Mouse (Mus musculus): ENCODE data around the gene Ppp2r5e.
"Not testable (repeated sequence)": the region's sequence is repeated elsewhere in the genome, so short reads cannot be mapped to it uniquely, and the experiment has no call there.

The Ppp2r5e gene

GRCm38 (mm10) chr12:75537019-75537672 lies 58.9 kb downstream of the Ppp2r5e start:
- DNase-seq (ENCODE audit: low spot score) = no peak

GRCm38 (mm10) chr12:75536566-75536965 lies 59.5 kb downstream of the Ppp2r5e start:
- DNase-seq (ENCODE audit: low spot score) = no peak

- DNase-seq (ENCODE audit: low spot score) = no peak
These were observed 62.9 kb downstream of the Ppp2r5e start for GRCm38 (mm10) chr12:75533145-75533544.

DNA sequence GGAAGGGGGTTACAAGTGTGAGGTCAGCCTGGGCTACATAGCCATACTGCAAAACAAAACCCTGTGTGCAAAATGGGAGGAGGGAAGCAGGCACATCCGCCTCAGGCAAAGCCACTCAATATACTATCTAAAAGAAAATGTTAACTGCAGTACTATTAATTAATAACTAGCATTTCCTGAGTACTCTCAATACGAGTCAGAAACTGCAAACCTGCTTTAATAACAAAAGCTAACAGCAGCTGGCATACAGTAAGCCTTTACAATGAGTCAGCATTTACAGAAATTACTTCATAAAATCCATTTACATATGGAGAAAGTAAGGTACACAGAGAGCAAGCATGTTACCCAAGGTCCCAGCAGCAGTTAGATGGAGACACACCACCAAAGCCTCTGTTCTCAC lies 64.2 kb downstream of the Ppp2r5e start:
- DNase-seq (ENCODE audit: low spot score) = no peak

GRCm38 (mm10) chr12:75528857-75529808 lies 66.9 kb downstream of the Ppp2r5e start:
- DNase-seq (ENCODE audit: low spot score) = peak; percentile 18

DNA sequence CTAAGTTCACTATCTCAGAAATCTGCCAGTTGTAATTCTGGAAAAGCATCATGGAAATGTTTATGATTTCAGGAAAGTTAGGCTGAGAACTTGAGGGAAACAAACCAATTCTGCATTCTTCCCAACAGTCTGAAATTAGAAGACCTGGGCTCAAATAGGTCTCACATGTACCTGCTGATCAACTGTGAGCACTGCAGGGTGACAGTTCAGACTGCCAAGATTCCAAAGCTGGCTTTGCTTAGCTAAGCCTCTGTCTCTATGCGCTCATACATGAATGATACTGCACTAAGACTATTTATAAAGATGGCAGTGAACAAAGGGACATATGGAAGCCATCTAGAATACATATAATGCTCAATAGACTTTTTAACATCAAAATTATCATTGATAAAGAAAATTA lies 67.7 kb downstream of the Ppp2r5e start:
- no peak for DNase-seq (ENCODE audit: low spot score)

DNA sequence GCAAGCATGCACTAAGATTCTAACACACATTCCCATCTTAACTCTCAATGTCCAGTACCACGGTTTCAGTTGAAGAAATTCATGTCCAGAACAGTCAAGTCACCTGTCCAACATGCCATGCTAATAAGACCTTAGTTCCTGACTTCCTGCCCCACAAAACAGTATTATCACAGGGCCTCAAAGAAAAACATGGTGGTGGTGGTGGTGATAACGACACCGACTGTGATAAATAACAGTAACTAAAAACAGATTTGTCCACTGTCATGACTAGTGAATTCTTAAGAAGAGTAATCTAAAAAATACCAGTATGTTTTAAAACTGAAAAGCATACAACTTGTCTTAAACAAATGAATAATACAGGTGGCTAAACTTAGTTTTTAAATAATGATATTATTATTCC lies 71.8 kb downstream of the Ppp2r5e start:
- no peak for DNase-seq (ENCODE audit: low spot score)

GRCm38 (mm10) chr12:75522931-75523330 lies 73.1 kb downstream of the Ppp2r5e start:
- DNase-seq (ENCODE audit: low spot score) = peak; percentile 14

DNA sequence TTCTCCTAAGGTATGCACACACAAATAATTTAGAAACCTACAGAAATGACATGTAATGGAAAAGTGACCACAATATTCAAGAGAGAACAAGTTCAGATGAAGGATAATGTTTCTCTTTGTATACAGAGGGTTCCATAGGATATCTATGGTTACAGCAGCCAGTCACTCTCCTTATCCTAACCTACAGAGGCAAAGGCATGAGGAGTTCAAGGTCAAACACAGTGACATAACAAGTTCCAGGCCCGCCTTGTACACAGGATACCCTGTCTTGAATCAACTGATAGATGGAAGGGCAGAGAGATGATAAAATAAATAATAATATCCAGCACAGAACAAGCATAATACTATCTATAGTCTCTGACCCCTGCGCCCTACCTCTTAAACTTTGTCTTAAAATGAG lies 73.7 kb downstream of the Ppp2r5e start:
- no peak for DNase-seq (ENCODE audit: low spot score)

- DNase-seq (ENCODE audit: low spot score) = no peak
These were observed 75.7 kb downstream of the Ppp2r5e start for GRCm38 (mm10) chr12:75520395-75520794.

DNA sequence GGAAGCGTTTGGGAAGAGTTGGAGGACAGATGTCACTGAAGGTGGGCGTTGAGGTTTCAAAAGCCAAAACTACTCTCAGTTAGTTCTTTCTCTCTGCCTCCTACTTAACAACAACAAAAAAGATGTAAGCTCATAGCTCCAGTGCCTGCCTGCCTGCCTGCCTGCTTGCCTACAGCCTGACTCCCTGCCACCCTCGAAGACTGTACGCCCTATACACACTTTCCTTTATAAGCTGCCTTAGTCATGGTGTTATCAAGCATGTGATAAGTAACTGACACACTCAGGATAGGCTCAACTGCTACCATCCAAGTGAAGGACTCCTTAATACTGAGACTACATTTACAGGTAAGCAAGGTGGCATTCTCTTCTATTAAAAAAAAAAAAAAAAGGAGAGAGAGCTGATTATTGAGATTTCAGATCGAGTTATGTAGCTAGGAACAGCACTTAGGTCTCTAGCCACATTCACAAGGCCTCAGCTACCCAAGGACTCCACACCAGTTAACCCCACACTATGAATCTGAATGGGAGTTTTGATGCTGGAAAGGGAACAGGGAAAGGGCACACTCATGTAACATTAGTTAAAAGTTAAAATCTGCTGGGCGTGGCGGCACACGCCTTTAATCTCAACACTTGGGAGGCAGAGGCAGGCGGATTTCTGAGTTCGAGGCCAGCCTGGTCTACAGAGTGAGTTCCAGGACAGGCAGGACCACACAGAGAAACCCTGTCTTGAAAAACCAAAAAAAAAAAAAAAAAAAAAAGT lies 76.7 kb downstream of the Ppp2r5e start:
- DNase-seq (ENCODE audit: low spot score) = no peak

- DNase-seq (ENCODE audit: low spot score) = no peak
These were observed 80.6 kb downstream of the Ppp2r5e start for GRCm38 (mm10) chr12:75515301-75515906.

GRCm38 (mm10) chr12:75511520-75511919 lies 84.5 kb downstream of the Ppp2r5e start:
- no peak for DNase-seq (ENCODE audit: low spot score)

DNA sequence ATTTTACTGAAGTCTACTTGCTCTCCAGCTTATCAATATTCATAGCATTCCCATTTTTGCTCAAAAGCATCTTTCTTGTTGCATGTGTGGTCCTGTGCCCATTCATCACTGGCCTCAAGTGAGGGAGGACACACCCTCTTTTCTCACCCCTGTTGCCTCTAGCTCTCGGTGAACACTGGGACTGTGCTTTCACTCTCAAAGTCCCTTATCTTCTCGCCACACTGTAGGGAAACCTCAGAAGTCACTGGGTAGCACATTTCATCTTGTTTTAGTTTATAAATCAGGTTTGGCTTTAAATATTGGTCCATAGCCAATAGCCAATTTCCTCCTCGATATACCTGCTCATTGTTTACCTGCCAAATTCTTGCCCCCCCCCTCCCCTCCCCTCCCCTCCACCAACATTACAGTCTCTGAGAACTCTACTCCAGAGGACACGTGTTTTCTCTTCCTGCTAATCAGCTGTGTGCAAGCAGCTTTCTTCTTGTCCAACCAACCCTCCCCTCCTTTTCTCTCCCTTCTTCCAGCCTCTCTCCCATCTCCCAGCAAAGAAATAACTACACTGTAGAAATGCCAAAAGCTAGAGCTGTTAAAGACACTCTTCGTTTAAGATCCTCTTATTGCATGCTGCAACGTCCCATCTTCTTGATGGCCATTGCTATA lies 90.9 kb downstream of the Ppp2r5e start:
- DNase-seq (ENCODE audit: low spot score) = no peak

DNA sequence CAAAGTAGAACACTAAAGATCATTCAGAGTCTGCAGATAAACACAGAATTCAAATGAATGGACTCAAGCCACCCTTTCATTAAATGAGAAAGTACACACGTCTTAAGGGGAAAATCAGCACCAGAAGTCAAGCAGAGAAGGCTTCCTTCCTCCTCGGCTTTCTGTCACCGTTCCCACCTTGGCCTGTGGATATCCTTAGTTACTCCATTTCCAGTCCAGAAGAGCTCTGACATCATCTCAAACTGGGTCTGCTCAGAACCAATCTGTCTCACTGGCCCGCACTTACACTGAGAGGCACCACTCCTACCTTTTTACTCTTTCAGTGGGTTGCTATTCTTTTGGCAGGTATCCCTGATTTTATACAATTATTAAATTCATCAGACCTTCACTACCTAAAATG lies 93.4 kb downstream of the Ppp2r5e start:
- no peak for DNase-seq (ENCODE audit: low spot score)

DNA sequence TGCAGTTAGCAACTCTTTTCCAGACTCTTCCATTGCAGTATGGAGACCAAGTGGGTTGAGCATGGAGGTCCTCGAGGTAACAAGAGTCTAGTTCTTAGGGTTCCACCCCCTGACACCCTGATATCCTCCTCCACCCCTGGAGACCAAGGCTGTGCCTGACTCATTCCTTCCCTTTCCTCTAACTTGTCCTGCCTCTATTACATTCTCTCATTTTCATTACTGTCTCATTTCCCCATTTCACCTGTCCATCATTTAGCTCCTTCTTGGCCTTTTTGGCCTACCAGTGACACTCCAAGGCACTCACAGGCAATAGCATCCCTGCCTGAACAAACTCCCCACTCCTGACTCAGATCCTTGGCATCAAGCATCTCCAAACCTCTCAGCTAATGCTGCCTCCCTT lies 98.3 kb downstream of the Ppp2r5e start:
- DNase-seq (ENCODE audit: low spot score) = no peak

- no peak for DNase-seq (ENCODE audit: low spot score)
These were observed 100.4 kb downstream of the Ppp2r5e start for GRCm38 (mm10) chr12:75495636-75496035.

DNA sequence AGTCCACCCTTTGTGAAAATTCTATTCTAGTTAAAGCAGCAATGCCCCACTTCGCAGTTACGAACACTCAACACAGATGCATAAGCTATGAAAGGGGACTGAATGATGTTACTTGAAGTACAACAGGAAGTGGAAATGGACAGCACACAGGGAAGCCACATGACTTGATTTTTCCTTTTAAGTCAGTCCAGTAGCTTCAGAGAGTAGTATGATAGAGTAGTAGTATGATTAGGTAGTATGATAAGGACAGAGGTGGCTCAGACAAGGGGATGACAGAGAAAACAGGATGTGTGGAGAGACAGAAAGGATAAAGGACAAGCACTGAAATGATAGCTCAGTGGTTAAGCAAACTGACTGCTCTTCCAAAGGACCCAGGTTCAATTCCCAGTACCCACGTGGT lies 101.4 kb downstream of the Ppp2r5e start:
- no peak for DNase-seq (ENCODE audit: low spot score)

- DNase-seq (ENCODE audit: low spot score) = no peak
These were observed 103.3 kb downstream of the Ppp2r5e start for GRCm38 (mm10) chr12:75492549-75493327.

- not testable (repeated sequence) for DNase-seq (ENCODE audit: low spot score)
These were observed 103.9 kb downstream of the Ppp2r5e start for GRCm38 (mm10) chr12:75492148-75492547.

DNA sequence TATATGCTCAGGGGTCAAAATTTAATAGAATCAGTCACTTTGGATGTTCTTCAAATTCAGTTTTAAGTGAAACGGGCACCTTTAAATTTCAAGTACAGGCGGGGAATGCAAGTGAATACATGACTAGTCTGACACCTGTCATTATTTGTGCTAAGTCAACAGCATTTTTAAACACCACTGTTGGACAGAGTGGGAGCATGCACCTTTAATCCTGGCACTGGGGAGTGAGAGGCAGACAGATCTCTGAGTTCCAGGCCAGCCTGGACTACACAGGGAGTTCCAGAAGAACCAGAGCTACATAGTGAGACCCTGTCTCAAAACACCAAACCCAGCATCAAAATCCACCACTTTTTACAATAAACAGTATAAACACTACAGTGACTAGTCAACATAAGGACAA lies 108.5 kb downstream of the Ppp2r5e start:
- DNase-seq (ENCODE audit: low spot score) = no peak

Data from adipocyte (in vitro differentiated cells).